Mouse (Mus musculus) frontal cortex, postnatal 36 days (tissue): ENCODE results near the gene Bahd1.

Experiments used
- DNase-seq, 2 experiments: peaks; one replicate each; pipeline ENCODE4 v3.0.0; 2022; ENCODE audit warnings: low spot score in 2 of 2

Bahd1 gene

DNA sequence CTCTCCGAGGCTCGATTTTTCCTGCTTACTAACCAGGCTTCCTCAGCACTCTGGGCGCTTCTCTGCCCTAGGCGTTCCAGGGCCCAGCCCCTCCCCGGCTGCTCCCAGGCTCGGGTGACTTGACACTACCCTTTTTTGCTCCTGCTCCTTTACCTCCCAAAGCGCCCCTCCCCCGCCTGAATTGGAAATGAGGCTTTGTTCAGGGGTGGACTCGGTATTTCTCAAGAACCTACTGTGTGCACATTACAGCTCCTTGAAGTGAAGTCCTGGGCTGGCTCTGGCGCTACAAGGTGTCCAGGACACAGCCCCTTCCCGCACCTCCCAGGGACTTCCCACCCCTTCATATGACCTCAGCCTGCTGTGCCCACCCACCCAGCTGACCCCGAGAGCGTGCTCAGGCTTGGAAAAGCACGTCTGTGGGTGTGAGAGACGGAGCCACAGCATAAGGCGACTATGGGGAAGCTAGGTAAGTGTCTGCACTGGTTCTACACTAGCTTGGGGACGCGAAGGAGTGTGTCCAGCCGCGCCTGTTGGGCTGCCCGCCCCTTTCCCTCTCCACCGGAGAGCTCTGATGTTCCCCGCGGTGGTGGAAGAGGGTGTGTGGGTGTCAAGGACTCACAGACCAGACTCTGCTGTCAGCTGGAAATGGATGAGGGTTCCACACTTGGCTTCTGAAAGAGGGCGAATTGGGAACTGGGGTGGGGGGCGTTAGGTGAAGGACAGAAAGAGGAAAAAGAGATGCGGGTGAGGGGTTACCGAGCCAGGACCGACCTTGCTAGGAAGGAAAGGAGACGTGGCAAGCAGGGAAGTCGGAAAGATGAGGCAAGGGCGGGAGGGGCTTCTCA, at the start of gene Bahd1:
TSS of gene Bahd1 (plus strand) at position 397 of the 845 bp plus-strand sequence.
- peak; percentile 30 to 40 for DNase-seq

DNA sequence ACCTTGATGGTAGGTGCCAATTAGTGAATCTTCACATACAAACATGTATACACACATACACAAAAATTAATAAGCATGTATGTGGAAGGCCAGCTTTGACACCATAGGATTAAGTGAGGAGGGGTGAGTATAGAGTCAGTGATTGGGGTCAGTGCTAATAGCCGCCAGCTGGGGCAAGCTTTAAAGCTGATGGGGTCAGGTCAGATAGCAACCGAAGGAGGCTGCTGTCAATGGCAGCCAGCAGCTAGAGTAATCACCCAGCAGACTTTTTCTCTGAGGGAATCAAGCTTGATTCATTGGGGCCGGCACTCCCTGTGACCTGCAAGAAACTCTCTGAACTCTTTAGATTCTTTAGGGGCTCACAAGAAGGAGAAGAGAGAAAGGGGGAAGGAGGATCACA, 48.4 kb upstream of the Bahd1 start:
- no peak for DNase-seq

DNA sequence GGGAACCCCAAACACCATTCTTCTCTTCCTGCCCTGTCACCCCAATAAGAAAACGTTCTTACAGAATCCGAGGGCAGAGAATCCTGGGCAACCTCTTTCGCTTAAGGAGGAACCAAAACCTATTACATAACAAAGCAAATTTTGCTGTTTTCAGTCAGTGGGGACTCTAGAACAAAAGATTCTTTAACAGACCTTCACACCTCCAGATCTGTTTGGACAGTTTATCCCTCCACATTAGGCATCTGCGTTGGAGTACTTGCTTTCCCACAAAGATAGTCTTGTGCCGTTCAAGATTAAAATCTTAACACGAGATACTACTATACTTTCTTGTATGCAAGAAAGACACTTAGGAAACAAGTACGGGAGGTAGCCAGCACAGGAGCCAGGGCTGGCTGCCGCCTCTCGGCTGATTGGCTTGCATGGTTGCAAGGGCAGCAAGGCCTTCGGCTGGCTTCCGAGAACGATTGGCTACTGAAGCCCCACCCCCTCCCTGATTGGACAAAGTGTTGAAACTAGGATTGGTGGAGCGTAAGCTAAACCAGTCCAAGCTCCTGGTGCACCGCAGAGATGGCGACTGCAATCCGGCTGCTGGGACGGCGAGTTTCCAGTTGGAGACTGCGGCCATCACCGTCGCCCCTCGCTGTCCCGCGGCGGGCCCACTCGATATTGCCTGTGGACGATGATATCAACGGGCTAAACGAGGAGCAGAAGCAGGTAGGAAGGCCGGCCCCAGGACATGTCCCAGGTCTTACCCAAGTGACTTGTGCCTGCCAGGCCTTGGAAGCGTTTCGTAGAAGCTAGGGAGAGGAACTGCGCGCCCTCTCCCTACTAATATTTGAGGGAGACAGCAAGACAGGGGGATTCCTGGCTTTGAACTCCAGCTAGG, 38.5 kb upstream of the Bahd1 start, which contains the start of gene Ivd:
TSS of gene Ivd (plus strand) at position 501 of the 886 bp plus-strand sequence.
- peak; percentile 88 to 96 for DNase-seq

DNA sequence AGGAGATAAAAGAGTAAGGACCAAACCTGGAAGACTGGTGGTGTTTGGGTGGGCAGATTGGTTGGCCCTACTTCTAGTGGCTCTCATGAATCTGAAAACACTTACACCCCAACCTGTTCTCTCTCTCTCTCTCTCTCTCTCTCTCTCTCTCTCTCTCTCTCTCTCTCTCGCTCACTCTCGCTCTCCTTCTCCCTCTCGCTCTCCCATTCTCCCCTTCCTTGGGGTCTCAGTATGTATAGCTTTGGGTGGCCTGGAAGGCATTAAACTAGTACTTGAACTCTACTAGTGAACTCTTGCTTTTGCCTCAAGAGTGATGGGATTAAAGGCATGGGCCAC, 37.9 kb upstream of the Bahd1 start:
- DNase-seq = no peak

DNA sequence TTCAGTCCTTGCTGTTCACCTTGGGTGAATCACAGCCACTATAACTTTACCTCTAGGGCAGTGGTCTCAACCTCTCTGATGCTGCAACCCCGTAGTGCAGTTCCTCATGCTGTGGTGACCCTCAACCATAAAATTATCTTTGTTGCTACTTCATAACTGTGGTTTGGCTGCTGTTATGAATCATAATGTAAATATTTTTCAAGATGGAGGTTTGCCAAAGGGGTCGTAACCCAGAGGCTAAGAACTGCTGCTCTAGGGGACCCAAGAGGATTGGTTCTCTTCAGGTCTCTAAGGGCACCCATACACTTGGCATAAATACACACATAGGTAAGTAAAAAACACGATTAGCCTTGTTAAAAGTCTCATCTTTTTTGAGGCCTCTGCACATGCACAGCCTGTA, 29.6 kb upstream of the Bahd1 start:
- DNase-seq = no peak

DNA sequence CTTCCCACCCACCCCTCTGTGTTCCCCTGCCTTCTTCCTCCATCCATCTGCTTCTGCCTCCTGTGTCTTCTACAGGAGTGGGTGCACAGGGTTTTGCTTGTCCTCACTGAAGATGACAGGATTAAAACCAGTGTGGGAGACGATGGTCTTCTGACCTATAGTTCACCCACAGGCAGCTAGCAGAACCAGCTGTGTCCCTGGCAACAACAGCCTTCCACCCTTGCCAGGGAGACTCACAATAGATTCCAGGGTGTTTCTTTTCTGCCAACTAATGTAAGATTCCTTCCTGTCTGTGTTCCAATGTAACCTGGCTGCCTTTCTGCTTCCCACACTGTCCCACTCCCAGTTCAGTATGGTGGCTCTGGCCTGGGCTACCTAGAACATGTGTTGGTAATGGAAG, 29.1 kb upstream of the Bahd1 start:
- no peak for DNase-seq

DNA sequence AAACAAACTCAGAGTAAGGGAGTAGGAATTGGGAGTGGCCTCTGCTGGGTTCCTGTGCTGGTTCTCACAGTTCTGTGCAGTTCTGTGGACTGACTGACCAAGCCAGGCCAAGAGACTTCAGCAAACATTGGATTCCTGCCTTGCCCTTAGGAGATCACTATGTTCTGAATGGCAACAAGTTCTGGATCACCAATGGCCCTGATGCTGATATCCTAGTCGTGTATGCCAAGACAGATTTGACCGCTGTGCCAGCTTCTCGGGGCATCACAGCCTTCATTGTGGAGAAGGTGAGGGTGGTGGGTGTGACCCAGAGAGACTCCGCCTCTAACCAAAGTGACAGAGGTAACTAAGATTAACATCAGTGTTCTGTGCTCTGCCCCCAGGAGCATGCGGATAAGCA, 27.2 kb upstream of the Bahd1 start:
- no peak for DNase-seq

DNA sequence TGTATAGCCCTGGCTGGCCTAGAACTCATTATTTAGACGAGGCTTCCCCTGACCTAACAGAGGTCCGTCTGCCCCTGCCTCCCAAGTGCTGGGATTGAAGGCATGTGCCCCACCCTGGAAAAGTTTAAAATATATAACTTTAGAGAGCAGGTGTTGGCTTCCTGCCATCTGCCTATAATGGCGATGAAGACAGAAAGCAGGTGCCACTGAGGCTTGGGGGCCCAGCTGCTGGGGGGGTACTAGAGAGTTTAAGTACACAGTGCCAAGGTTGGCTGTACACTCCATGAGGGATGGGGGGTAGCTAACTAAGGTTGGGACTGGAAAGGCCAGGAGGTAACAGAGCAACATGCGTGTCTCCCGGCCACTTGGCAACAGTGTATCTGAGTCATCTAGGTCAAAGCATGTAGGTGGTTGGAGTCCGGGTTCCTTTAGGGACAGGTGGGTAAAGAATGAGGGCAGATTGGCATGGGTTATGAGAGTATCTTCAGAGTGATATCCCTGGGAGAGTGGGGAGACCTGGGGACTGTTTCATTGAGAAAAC, 26.2 kb upstream of the Bahd1 start:
- no peak for DNase-seq

DNA sequence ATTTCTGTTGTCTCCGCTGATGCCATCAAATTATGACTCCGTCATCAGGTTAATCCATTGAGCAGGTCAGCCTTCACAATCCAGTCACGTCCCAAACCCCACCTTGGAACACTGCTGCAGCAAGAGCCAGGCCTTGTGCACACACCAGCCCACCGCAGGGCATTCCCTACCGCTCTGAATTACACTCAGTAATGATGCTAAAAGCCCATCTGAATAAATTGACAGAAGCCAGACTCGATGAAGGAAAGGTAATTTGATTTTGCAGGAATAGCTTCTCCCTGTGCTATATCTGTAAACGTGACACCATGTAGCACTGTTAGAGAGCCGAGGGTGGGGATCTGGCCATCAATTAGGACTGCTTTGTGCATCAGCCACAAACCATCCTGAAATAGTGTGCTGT, 24.9 kb upstream of the Bahd1 start:
- DNase-seq = no peak

DNA sequence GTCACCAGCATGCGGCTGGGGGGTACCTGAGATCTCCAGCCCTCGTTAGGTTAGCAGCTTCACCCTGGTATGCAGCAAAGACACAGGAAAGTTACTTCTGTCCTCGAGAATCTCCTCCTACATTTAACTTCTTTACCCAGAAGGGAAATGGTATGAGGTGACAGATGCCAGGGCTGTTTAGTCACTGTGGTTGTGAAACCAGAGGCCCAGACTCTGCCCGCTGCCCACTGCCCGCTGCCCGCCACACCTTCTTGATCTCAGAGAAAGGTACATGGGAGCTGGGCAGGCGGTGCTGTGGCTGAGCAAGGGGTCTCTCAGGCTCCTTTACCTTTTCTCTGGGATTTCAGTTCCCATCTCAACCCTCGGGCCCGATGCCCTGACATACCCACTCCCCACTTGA, 23.7 kb upstream of the Bahd1 start:
- no peak for DNase-seq

DNA sequence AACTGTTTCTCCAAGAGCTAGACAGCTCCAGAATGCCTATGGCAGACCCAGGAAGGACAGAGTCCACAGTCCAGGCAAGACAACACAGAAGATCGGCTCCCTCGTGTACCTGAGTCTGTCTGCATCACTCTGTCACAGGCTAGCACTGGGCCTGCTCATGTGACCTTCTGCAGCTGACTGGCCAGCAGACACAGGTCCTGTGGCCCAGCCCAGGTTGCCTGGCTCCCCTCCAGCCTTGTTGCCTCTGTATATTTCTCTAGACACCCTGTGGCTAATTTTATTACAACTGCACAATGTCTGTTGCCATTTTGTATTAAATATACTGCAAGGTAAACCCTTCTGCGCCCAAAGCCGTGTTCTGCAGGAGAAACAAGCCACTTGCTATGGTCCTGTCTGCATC, 19.2 kb upstream of the Bahd1 start:
- DNase-seq = no peak

DNA sequence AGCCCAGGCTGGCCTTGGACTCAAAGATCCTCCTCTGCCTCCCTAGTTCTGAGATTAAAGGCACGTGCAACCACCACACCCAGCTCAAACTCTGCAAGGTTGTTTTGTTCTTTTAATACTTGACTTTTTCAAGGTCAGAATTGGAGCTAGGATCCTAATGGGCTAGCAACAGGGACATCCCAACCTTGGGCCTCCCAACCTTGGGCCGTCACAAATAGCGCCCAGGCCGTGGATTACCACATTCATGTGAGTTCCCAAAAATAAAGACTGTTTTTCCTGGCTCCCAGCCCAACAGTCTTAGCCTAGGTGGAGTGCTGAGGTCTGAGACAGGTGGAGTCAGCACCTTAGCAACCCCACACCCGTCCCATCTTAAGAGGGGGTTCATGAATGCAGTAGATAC, 18.2 kb upstream of the Bahd1 start:
- no peak for DNase-seq

DNA sequence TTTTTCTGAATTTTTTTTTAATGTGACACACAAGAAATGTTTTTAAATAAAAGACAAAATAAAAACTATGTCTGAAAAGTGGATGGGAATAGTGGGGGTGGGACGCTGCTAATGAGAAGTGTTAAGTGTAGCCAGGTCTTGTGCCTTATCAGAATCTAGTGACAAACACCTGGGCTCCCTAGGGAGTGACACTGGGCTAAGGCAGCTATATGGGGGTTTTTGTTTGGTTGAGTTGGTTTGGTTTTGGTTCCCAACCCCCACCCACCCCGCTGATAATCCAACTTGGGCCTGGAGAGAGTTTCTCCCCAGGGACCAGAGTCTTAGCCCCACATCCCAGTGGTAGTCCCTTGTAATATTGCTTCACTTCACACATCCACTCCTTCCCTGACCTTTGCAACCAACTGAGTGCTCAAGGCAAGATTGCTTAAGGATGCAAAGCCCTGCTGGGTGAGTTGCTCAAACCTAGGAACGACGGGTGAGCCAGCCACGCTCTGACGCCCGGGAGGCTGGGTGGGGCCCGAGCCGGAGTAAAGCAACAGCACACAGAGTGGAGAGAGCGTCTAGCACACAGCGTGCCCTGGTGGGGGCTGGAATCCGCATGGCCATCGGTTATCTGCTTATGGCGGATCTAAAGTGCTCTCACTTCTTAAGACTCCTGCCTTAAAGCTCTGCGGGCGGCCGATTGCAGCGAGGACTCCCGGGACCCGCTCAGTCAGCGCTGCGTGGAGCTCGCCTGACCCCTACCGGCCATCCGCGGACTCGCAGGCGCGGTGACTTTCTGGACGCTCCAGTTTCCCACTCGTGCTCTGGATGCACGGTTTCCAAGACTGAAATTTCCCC, 17.1 kb upstream of the Bahd1 start:
- DNase-seq = peak; percentile 92 to 93

DNA sequence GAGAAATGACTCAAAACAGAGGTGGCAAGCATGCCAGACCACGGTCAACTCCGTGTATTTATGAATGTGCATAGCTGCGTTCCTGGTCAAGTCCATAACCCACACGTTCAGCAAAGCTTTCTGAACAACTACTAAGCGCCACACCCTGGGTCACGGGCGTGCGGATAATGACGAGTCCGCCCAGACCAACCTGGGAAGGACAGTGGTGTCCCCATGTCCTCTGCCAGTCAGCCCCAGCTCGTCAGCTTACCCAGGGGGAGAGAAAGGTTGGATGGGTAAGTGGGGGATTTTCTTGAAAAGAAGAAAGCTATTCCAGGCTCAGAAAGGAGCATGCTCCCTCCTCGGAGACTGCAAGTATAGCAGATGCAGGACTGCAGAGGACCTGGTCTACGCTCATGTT, 12.7 kb upstream of the Bahd1 start:
- no peak for DNase-seq

DNA sequence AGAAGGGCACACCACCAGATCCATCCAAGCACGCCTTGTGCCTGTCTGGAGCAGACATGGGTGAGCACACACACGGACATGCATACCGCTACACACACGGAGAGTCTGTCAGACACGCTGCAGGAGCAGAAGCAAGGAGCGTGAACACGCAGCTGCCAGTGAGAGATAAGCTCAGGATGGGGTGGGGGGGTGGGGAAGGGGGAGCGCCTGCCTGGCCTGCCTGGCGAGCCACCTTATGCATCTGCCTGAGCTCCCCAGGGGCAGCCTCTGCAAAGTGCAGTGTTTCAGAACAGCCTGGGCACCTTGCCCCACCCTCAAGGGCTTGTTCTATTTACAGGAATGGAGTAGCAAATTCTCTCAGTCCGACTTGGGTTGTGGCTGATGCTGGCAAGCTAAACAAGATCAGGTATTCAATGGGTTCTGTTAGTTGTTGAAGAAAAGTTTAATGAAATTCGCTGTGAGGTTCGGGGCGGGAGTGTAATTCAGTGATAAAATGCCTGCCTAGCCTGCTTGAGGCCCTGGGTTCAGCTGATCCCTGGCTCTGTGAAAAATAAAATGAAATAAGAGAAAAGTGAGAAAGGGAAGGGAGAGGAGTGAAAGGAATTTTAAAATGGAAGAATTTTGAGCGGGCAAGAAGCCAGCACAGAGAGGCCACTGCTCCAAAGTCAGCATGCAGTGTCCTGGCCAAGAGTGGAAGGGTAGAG, 12.2 kb upstream of the Bahd1 start:
- DNase-seq = no peak

DNA sequence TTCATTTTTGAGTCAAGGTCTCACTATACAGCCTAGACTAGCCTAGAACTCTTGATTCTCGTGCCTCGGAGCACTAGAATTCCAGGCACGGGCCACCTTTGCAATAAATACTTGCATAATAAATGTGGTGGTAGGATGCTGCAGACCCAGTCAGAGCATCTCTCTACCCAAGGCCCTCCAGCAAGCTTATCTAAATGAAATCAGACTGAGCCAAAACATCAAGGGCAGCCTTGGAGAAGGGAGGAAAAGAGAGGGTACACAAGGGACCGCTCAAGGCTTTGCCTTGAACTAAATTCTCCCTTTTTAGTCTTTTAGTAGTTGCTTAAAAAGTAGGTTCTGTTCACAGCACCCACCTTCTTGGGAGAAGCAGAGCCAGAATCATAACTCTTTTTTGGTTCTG, 9.0 kb upstream of the Bahd1 start:
- DNase-seq = no peak

DNA sequence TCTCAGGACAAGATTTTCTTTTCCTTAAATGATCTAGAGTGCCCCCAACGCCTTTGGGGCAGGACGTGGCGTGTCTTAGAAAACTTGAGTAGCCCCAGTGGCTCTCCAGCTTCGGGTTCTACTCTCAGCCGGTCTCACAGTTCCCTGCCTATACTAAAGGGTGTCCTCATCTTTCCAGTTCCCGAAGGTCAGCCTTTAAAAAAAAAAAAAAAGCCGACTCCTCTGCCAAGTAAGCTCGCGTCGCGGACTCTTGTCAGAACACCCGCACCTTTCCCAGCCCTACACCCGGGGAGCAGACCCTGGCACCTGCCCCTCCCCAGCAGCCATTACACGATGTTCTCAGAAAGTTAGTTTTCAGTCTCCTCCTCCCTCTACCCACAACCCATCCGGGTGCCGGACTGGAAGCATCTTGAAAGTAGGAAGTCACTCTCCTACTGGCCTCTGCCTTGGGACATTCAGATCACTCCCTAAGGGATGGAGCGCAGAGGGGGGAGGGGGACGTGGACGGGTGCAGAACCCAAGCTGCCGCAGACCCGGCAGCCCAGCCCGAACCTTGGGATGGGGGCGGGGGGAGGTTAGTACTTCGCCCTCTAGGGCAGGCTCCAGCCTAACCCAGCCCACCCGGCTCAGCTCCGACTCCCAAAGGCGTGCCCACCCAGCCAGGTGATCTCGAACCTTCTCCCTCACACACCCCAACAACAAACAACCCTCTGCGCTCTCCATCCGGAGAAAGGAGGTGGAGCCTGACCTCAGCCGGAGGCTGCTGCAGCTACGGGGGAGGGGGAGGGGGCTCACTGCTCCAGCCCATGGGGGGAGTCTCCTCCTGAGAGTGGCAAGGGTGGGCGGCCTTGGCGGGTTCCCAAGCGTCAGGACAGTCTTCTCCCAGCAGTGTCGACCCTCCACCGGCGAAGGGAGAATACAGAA, 3.9 kb upstream of the Bahd1 start:
- DNase-seq = no peak

DNA sequence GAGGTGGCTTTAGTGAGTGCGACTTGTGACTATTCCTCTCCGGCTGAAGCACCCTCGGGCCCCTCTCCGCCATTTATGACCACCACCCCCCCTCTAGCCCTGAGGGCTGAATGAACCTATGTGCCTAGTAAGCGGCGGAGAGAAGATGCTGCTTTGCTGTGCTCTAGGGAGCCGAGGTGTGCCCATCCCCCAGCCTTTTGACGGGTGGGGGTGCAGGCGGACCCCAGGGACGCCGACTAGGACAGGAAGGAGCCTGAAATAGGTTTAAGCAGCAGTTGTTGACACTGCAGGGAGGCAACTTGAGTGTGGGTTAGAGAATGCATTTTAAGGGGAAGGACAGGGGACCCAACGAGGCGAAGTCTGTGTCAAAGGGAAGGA, 3.3 kb upstream of the Bahd1 start:
- no peak for DNase-seq

DNA sequence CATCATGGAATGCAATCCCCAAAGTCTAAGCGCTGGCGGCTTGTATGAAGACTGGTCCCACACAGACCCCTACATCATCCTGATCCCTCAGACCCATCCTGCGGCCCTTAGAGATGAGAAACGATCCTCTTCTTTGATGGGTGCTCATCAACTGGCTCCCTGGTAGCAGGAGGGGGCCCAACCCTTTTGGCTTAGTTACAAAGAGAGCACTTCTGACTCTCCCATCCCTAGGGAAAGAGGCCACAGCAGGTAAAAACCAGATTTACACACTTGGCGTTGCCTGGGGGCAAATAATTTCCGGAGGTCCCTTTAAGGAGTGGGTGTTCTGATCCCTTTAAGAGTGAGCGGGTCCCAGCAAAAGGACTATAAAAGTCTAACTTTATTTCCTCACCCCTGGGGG, 2.8 kb upstream of the Bahd1 start:
- DNase-seq = no peak

DNA sequence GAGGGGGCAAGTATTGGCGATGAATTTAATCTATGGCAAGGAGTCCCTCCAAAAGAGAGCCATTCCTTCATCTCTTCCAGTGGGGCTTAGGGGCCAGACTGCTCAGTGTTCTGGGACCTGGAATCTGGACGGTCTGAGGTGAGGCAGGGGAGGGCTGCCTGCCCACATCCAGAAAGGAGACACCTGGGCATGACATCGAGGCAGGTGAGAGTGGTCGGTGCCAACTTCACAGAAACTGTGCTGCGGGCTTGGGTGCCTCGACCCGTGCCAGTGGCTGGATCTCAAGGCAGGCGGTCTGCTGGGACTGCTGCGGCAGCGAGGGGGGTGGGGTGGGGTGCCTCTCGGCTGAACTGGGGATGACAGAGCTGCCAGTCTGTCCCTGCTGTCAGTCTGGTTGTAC, 2.4 kb upstream of the Bahd1 start:
- DNase-seq = no peak
